Mouse (Mus musculus): ENCODE measurements around the gene Spice1. TPM values are rescaled to one million over a fixed set of nuclear protein-coding genes. Genes with fewer than 3 reads are reported as not detected.

The Spice1 gene
- polyA plus RNA-seq, 1 experiment from 2014 or later: 18.8 TPM

DNA sequence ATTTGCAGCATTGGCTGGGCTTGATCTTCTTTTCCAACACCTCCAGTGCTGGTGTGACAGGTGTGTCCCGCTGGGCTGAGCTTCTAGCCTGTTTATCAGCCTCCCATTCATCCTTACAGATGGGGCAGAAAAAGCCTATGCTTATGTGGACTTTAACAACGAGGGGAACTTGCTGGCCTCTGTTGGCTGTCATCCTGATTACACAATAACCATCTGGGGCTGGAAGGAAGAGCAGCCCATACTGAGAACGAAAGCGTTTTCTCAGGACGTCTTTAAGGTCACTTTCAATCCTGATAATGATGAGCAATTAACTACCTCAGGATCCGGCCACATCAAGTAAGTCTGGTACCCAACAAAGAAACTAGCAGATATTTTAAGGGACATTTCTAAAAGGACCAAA is 63.3 kb downstream of the Spice1 start:
- ATAC-seq (replicated peaks; ENCODE audit: low FRiP score, low read depth) (no peak), DNase-seq (ENCODE audit: low spot score) (no peak)
- no peaks in the 10 kb centered on the region for H3K9me3 ChIP-seq (replicated peaks; ENCODE audit: low read length)
- WGBS: 54% methylated on average over 6 of the region's 6 CpGs
- H3K4me1 ChIP-seq (replicated peaks; ENCODE audit: insufficient read depth, low read length): no peaks in the 10 kb centered on the region
- no peaks in the 10 kb centered on the region for H3K27me3 ChIP-seq (ENCODE audit: insufficient read depth, low read length)
- no peak overlapping the region for H3K9ac ChIP-seq (ENCODE audit: low read depth, low read length)
- TF ChIP-seq CTCF (IDR thresholded peaks at IDR 0.05; ENCODE audit: low read depth): no peak
- H3K4me3 ChIP-seq (replicated peaks; ENCODE audit: low read depth, low read length): no peak overlapping the region
- H3K4me2 ChIP-seq (ENCODE audit: low read length): no peak overlapping the region
- no peak overlapping the region for H3K27ac ChIP-seq
- H3K36me3 ChIP-seq (ENCODE audit: insufficient read depth, low read length): no peaks in the 10 kb centered on the region

DNA sequence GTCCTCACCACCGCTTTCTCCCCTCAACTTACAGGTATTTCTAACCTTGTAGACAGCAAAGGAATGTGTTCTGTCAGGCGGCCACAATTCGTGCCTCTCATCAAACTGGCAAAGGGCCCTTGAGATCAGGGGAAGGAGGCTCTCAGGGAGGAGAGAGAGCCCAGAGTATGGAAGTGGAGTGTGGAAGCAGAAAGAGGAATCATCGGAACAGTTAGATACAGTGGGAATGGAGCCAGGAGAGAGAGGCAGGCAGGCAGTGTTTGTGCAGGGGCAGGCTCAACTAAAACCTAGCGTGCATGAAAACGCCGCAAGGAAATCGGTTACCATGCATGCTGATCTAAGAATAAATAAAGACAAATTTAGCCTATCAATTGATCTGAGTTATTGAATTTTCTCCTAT is 70.7 kb downstream of the Spice1 start:
- Histone ChIP-seq H3K27me3 (ENCODE audit: insufficient read depth, low read length) (no peaks in the 10 kb centered on the region), H3K36me3 (ENCODE audit: insufficient read depth, low read length) (no peaks in the 10 kb centered on the region), H3K9me3 (replicated peaks; ENCODE audit: low read length) (no peaks in the 10 kb centered on the region), H3K4me3 (replicated peaks; ENCODE audit: low read depth, low read length) (no peak overlapping the region), H3K27ac (no peak overlapping the region), H3K4me1 (replicated peaks; ENCODE audit: insufficient read depth, low read length) (no peaks in the 10 kb centered on the region), H3K9ac (ENCODE audit: low read depth, low read length) (no peak overlapping the region), H3K4me2 (ENCODE audit: low read length) (no peak overlapping the region)
- DNase-seq (ENCODE audit: low spot score) (no peak), ATAC-seq (replicated peaks; ENCODE audit: low FRiP score, low read depth) (no peak)
- no peak for TF ChIP-seq CTCF (IDR thresholded peaks at IDR 0.05; ENCODE audit: low read depth)
- WGBS: 70% methylated on average over 8 of the region's 8 CpGs

DNA sequence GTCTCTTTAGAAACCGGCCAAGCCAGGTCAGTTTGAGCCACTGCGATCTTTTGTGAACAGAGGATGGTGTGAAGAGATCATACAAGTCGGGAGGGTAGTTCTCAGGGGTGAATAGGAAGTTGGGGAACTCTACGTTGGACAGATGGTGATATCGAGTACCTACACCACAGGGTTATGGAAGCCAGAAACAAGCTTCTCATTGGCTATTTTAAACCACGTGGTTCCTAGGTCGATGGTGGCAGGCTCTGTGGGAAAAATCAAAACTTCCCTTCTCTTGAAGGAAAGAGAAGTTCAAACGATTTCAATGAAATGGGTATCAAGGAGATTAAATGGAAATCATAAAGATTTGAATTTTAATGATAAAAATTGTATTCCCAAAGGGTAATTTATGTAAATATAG is 74.8 kb downstream of the Spice1 start:
- Histone ChIP-seq H3K9me3 (replicated peaks; ENCODE audit: low read length) (no peaks in the 10 kb centered on the region), H3K4me3 (replicated peaks; ENCODE audit: low read depth, low read length) (no peak overlapping the region), H3K27me3 (ENCODE audit: insufficient read depth, low read length) (no peaks in the 10 kb centered on the region), H3K9ac (ENCODE audit: low read depth, low read length) (no peak overlapping the region), H3K27ac (no peak overlapping the region), H3K4me1 (replicated peaks; ENCODE audit: insufficient read depth, low read length) (no peaks in the 10 kb centered on the region), H3K36me3 (ENCODE audit: insufficient read depth, low read length) (no peaks in the 10 kb centered on the region), H3K4me2 (ENCODE audit: low read length) (no peak overlapping the region)
- DNase-seq (ENCODE audit: low spot score): no peak
- 85% methylated on average over 8 of the region's 8 CpGs for WGBS
- no peak for TF ChIP-seq CTCF (IDR thresholded peaks at IDR 0.05; ENCODE audit: low read depth)
- no peak for ATAC-seq (replicated peaks; ENCODE audit: low FRiP score, low read depth)

DNA sequence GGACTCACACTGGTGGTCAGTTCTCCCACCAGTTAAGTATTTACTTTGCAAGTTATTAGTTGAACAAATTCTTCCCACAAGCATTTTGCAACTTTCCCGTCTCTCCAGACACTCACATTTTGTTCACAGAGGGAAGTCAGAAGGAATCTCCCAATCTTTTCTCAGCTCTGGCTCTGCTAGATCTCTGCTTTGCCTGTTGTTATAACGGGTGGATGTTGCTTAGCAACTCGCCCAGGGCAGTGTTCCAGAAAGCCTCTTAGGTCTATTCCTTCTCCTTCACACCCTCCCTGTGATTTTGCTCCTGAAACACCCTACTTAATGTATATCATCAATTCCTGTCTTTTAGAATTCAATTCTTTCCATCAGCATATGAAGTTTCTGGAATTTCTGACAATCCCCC is 76.6 kb downstream of the Spice1 start:
- ATAC-seq (replicated peaks; ENCODE audit: low FRiP score, low read depth) (no peak), DNase-seq (ENCODE audit: low spot score) (peak; percentile 14)
- Histone ChIP-seq H3K36me3 (ENCODE audit: insufficient read depth, low read length) (no peaks in the 10 kb centered on the region), H3K9me3 (replicated peaks; ENCODE audit: low read length) (no peaks in the 10 kb centered on the region), H3K4me1 (replicated peaks; ENCODE audit: insufficient read depth, low read length) (no peaks in the 10 kb centered on the region), H3K4me3 (replicated peaks; ENCODE audit: low read depth, low read length) (no peak overlapping the region), H3K4me2 (ENCODE audit: low read length) (no peak overlapping the region), H3K27me3 (ENCODE audit: insufficient read depth, low read length) (no peaks in the 10 kb centered on the region), H3K27ac (no peak overlapping the region), H3K9ac (ENCODE audit: low read depth, low read length) (no peak overlapping the region)
- 49% methylated on average over 3 of the region's 3 CpGs for WGBS
- TF ChIP-seq CTCF (IDR thresholded peaks at IDR 0.05; ENCODE audit: low read depth): no peak

DNA sequence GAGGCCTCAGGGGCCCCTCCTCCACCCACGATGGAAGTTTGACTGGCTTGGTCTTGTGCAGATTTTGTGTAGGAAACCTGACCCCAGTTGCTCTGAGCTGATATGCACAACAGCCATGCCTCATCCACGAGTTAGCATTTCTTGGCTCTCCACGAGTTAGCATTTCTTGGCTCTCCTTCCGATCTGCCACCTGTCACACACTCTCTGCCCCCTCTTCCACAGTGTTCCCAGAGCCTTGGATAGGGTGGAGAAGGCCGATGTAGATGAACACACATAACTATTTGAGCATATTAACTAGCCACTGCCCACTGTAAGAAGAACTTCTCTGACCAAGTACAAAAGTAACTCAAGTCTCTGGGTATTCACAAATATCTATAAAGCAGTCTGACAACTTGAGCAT is 81.5 kb downstream of the Spice1 start:
- ATAC-seq (replicated peaks; ENCODE audit: low FRiP score, low read depth) (no peak), DNase-seq (ENCODE audit: low spot score) (no peak)
- WGBS: 83% methylated on average over 5 of the region's 5 CpGs
- Histone ChIP-seq H3K4me3 (replicated peaks; ENCODE audit: low read depth, low read length) (no peak overlapping the region), H3K4me1 (replicated peaks; ENCODE audit: insufficient read depth, low read length) (no peaks in the 10 kb centered on the region), H3K36me3 (ENCODE audit: insufficient read depth, low read length) (no peaks in the 10 kb centered on the region), H3K9me3 (replicated peaks; ENCODE audit: low read length) (no peaks in the 10 kb centered on the region), H3K27ac (no peak overlapping the region), H3K27me3 (ENCODE audit: insufficient read depth, low read length) (no peaks in the 10 kb centered on the region), H3K4me2 (ENCODE audit: low read length) (no peak overlapping the region), H3K9ac (ENCODE audit: low read depth, low read length) (no peak overlapping the region)
- TF ChIP-seq CTCF (IDR thresholded peaks at IDR 0.05; ENCODE audit: low read depth): no peak

DNA sequence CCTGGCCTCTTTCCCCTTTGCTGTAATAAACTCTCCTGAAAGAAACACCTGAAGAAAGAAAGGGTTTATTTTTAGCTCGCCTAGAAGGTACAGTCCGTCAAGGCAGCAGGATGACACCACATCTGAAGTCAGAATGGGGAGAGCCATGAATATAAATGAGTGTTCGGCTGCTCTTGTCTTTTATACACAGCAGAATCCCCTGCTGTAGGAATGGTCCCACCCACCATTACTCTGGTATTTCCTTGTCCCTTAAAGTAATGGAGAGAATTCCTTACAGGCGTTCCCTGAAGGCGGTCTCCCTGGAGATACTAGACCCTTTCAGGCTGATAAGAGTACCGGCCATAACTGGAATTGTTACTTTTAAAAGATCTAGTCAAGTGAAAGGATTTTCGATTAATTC is 83.1 kb downstream of the Spice1 start:
- Histone ChIP-seq H3K27ac (no peak overlapping the region), H3K9me3 (replicated peaks; ENCODE audit: low read length) (no peaks in the 10 kb centered on the region), H3K4me3 (replicated peaks; ENCODE audit: low read depth, low read length) (no peak overlapping the region), H3K9ac (ENCODE audit: low read depth, low read length) (no peak overlapping the region), H3K4me2 (ENCODE audit: low read length) (no peak overlapping the region), H3K4me1 (replicated peaks; ENCODE audit: insufficient read depth, low read length) (no peaks in the 10 kb centered on the region), H3K36me3 (ENCODE audit: insufficient read depth, low read length) (no peaks in the 10 kb centered on the region), H3K27me3 (ENCODE audit: insufficient read depth, low read length) (no peaks in the 10 kb centered on the region)
- no peak for TF ChIP-seq CTCF (IDR thresholded peaks at IDR 0.05; ENCODE audit: low read depth)
- WGBS: 65% methylated on average over 7 of the region's 7 CpGs
- DNase-seq (ENCODE audit: low spot score) (peak; percentile 2), ATAC-seq (replicated peaks; ENCODE audit: low FRiP score, low read depth) (no peak)

DNA sequence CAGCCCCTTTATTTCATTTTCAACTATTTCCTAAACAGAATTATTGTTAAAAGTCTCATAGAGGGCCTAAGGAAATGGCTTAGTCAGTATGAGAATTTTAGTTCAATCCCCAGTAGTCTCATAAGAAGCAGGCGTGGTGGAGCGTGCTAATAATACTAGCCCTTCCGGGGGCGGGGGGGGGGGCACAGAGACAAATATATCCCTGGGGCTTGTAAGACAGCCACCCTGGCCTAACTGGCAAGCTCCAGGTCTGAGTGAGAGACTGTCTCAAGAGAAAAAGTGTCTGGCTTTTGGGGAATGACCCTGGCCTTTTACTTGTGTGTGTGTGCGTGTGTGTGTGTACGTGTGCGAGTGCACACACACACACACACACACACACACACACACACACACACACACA is 88.0 kb downstream of the Spice1 start:
- WGBS: 77% methylated on average over 7 of the region's 7 CpGs
- no peaks in the 10 kb centered on the region for H3K9me3 ChIP-seq (replicated peaks; ENCODE audit: low read length)
- H3K4me1 ChIP-seq (replicated peaks; ENCODE audit: insufficient read depth, low read length): no peaks in the 10 kb centered on the region
- no peak overlapping the region for H3K4me3 ChIP-seq (replicated peaks; ENCODE audit: low read depth, low read length)
- no peaks in the 10 kb centered on the region for H3K27me3 ChIP-seq (ENCODE audit: insufficient read depth, low read length)
- TF ChIP-seq CTCF (IDR thresholded peaks at IDR 0.05; ENCODE audit: low read depth): no peak
- H3K4me2 ChIP-seq (ENCODE audit: low read length): no peak overlapping the region
- H3K27ac ChIP-seq: no peak overlapping the region
- H3K9ac ChIP-seq (ENCODE audit: low read depth, low read length): no peak overlapping the region
- DNase-seq (ENCODE audit: low spot score) (no peak), ATAC-seq (replicated peaks; ENCODE audit: low FRiP score, low read depth) (no peak)
- no peaks in the 10 kb centered on the region for H3K36me3 ChIP-seq (ENCODE audit: insufficient read depth, low read length)

Measured in kidney, postnatal 0 days (tissue).